Mouse (Mus musculus) liver, embryonic 14.5 days (tissue): ENCODE results near the gene Abl1.

Source experiments
- CTCF ChIP-seq: IDR thresholded peaks from 2 replicates; pipeline ENCODE4 v1.5.1; 2016; ENCODE audit warnings: antibody characterized with exemption, low read depth, control low read depth
- EP300 ChIP-seq: IDR thresholded peaks from 2 replicates; pipeline ENCODE4 v1.6.1; 2016; ENCODE audit warnings: antibody characterized with exemption, low read depth

DNA sequence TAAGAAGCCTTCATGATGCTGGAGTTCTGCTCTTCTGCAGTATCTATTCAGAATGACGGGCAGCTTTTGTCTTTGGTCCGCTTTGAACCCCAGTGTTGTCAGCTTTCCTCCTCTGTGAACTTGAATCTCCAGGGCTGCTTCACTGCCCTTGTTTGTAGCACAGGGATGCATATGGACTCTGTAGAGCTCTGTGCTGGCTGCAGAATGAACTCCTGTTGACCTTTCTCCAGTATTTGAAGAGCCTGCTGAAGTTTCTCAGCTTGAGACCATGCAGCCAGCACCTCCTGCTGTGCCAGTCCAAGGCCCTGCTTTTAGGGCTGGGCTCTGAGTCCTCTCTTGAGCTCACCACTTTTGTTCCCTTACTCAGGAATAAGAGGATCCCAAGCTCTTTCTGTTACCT, 74.7 kb downstream of the Abl1 start:
- no peak for TF ChIP-seq EP300
- TF ChIP-seq CTCF, result no peak
